Mouse (Mus musculus) CD4-positive naive resting alpha-beta T cell, adult 76 days (primary cell): ENCODE data around the gene H2-Q1. TPM values are rescaled to one million over a fixed set of nuclear protein-coding genes. Genes with fewer than 3 reads are reported as not detected.

Experiments
- total RNA-seq: library from RNA; stranded (reverse); gene quantifications from one replicate; pipeline ENCODE4 v1.2.4, GENCODE M21; 2023

H2-Q1 gene
- 12.5 TPM for total RNA-seq

DNA sequence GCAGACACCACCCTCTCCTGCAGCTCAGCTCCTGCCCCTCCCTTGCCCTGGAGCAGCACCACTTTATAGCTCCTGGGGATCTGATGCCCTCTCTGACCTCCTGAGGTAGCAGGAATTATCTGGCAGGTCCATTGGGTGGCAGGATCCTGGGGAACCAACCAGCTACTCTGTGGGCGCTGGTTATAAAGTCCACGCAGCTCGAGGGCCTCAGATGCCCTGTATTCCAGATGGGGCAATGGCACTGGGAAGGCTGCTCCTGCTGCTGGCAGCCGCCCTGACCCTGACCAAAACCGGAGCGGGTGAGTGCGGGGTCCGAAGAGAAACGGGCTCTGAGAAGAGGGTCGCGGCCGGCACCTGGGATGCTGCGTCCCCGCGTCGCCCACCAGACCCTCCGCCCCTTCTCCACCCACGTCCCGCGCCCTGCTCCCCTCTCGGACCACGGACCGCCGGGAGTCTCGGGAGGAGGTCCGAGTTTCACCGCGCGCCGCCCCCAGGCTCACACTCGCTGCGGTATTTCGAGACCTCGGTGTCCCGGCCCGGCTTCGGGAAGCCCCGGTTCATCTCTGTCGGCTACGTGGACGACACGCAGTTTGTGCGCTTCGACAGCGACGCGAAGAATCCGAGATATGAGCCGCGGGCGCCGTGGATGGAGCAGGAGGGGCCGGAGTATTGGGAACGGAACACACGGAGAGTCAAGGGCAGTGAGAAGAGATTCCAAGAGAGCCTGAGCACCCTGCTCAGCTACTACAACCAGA is at the start of gene H2-Q1:
TSS of gene H2-Q1 (plus strand) at position 79 of the 755 bp plus-strand sequence.

DNA sequence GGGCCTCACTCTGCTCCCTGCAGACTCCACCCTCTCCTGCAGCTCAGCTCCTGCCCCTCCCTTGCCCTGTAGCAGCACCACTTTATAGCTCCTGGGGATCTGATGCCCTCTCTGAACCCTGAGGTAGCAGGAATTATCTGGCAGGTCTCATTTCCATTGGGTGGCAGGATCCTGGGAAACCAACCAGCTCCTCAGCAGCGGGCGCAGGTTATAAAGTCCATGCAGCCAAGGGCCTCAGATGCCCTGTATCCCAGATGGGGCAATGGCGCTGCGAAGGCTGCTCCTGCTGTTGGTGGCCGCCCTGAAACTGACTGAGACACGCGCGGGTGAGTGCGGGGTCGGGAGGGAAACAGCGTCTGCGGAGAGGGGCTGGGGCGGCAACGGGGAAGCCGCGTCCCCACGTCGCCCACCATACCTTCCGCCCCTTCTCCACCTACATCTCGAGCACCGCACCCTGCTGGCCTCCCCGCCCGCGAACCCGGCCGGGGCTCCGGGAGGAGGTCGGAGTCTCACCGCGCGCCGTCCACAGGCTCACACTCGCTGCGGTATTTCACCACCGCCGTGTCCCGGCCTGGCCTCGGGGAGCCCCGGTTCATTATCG is 22.0 kb downstream of the H2-Q1 start, which contains the start of gene H2-Q2:
TSS of gene H2-Q2 (plus strand) at position 172 of the 601 bp plus-strand sequence.

Other genes starting within 250 kb of the H2-Q1 start
- gene Ly6g6e, start 243.5 kb upstream of the H2-Q1 start, total RNA-seq, result not detected
- gene Ly6g6d, start 242.3 kb upstream of the H2-Q1 start, total RNA-seq, result not detected
- gene Ly6g6f, start 234.8 kb upstream of the H2-Q1 start, total RNA-seq, result not detected
- 60.6 TPM for gene Abhd16a, start 231.1 kb upstream of the H2-Q1 start, total RNA-seq
- gene Ly6g5c, start 212.1 kb upstream of the H2-Q1 start, total RNA-seq, result not detected
- 1.5 TPM for gene Ly6g5b, start 205.0 kb upstream of the H2-Q1 start, total RNA-seq
- 28.7 TPM for gene Gpank1, start 198.9 kb upstream of the H2-Q1 start, total RNA-seq
- gene Csnk2b, start 198.4 kb upstream of the H2-Q1 start, total RNA-seq, result 118 TPM
- 15.3 TPM for gene D17H6S53E, start 194.0 kb upstream of the H2-Q1 start, total RNA-seq
- gene Apom, start 188.4 kb upstream of the H2-Q1 start, total RNA-seq, result not detected
- gene Bag6, start 185.2 kb upstream of the H2-Q1 start, total RNA-seq, result 487 TPM
- 292 TPM for gene Prrc2a, start 155.5 kb upstream of the H2-Q1 start, total RNA-seq
- 8.6 TPM for gene Aif1, start 144.3 kb upstream of the H2-Q1 start, total RNA-seq
- 9.5 TPM for gene Lst1, start 132.0 kb upstream of the H2-Q1 start, total RNA-seq
- 417 TPM for gene Ltb, start 126.0 kb upstream of the H2-Q1 start, total RNA-seq
- gene Tnf, start 118.4 kb upstream of the H2-Q1 start, total RNA-seq, result 11.3 TPM
- 15.7 TPM for gene Lta, start 115.1 kb upstream of the H2-Q1 start, total RNA-seq
- not detected for gene Gm16181, start 99.6 kb upstream of the H2-Q1 start, total RNA-seq
- gene Atp6v1g2, start 86.7 kb upstream of the H2-Q1 start, total RNA-seq, result 1.00 TPM
- gene Nfkbil1, start 84.6 kb upstream of the H2-Q1 start, total RNA-seq, result 9.4 TPM
- gene Ddx39b, start 78.7 kb upstream of the H2-Q1 start, total RNA-seq, result 422 TPM
- 2,346 TPM for gene H2-D1, start 57.7 kb upstream of the H2-Q1 start, total RNA-seq
- 9.6 TPM for gene H2-Q2, start 21.8 kb downstream of the H2-Q1 start, total RNA-seq
- 587 TPM for gene H2-Q4, start 59.2 kb downstream of the H2-Q1 start, total RNA-seq
- gene H2-Q6, start 104.4 kb downstream of the H2-Q1 start, total RNA-seq, result 156 TPM
- gene H2-Q7, start 118.8 kb downstream of the H2-Q1 start, total RNA-seq, result 498 TPM
- 67.2 TPM for gene H2-Q10, start 149.7 kb downstream of the H2-Q1 start, total RNA-seq
- 1.3 TPM for gene Pou5f1, start 185.6 kb downstream of the H2-Q1 start, total RNA-seq
- gene Tcf19, start 196.4 kb downstream of the H2-Q1 start, total RNA-seq, result 8.1 TPM
- 15.1 TPM for gene Cchcr1, start 196.7 kb downstream of the H2-Q1 start, total RNA-seq
- gene Psors1c2, start 212.8 kb downstream of the H2-Q1 start, total RNA-seq, result not detected
- not detected for gene Cdsn, start 231.7 kb downstream of the H2-Q1 start, total RNA-seq
- not detected for gene 2300002M23Rik, start 247.0 kb downstream of the H2-Q1 start, total RNA-seq